Mouse (Mus musculus): ENCODE data around the gene Kcnj12.

DNA sequence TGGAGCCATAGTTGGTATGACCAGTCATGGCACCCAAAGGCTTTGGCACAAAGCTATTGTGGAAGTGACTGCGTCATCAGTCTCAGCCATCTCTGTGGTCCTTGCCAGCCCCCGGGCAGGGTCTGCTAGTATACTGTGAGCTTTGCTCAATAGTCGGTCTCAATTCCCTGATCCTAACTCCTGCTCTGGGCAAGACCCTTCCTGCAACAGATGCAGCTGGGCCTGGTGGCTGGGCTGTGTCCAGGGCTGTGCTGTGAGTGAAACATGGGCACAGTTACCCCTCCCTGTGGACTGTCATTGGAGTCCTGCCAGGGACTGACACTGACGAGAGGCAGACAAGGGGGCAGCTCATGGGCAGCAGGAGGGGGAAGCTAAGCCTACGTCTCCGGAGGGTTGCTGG is 2.6 kb downstream of the Kcnj12 start:
- no peak for TF ChIP-seq POLR2A (IDR thresholded peaks at IDR 0.05; ENCODE audit: extremely low read depth, insufficient read depth, low read length)
- no peak for TF ChIP-seq CTCF (IDR thresholded peaks at IDR 0.05; ENCODE audit: extremely low read depth, insufficient read depth, low read length)

Measured in cortical plate, adult 2 months (tissue).